Mouse (Mus musculus) megakaryocyte, embryonic 14.5 days (primary cell): ENCODE results near the gene Map1a.

Experiments used
- FLI1 ChIP-seq: IDR thresholded peaks from 2 replicates; pipeline ENCODE4 v1.6.1; 2012; ENCODE audit warnings: low read length, inconsistent platforms, mixed read lengths
- GATA1 ChIP-seq: IDR thresholded peaks from 3 replicates; pipeline ENCODE4 v1.6.1; 2012; ENCODE audit warnings: mixed read lengths, low read length, inconsistent platforms, borderline replicate concordance

DNA sequence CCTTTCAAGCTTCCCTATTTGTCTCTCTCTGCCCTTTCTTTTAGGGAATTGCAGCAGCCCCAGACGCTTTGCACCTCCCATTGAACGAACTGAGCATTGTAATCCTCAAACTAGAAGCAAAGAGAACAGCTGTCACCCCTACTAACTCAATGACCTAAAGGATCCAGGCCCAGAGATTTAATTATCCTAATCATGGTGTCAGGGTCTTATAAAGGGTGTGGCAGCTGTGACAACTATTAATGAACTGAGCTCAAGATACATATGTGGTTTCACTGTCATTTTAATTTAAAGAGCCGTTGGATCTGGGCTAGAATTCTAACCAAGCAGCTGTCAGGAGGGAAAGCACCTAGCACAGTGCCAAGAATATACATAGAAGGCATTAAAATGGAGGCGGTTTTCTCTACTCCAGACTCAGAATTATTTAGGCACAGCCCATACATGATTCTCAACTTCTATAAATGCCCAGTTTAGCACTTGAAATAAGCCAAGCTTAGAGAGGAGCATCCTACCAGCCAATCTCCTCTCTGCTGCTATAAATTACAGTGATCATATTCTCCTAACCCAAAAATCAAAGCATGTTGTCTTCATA is 17.4 kb upstream of the Map1a start:
- TF ChIP-seq GATA1 (no peak), FLI1 (no peak)
